Mouse (Mus musculus) R1 (cell line): ENCODE data around the gene Ptpn18.

Source experiments
- DNase-seq: peaks from one replicate; pipeline ENCODE4 v3.0.0-alpha.2; 2018; ENCODE audit warnings: low read depth, low spot score

Ptpn18 gene

GRCm38 (mm10) chr1:34464310-34464817 lies 4.8 kb downstream of the Ptpn18 start:
- no peak for DNase-seq

GRCm38 (mm10) chr1:34465445-34465844 lies 5.9 kb downstream of the Ptpn18 start:
- no peak for DNase-seq

DNA sequence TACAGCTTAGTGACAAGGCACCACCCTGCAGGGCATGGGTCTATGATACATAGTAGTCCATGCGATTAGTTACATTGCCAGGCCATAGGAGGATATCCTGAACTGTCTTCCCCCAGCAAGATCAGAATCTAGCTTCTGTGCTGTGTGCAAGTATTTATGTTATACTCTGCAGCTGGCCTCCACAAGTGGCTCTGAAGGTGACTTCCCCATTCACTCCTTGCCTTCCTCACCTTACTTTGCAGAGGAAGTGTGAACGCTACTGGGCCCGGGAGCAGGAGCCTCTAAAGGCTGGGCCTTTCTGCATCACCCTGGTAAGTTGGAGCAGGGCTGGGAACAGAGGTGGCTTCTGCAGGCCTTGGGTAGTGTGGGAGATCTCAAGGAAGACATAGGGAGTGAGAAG lies 8.5 kb downstream of the Ptpn18 start:
- no peak for DNase-seq

DNA sequence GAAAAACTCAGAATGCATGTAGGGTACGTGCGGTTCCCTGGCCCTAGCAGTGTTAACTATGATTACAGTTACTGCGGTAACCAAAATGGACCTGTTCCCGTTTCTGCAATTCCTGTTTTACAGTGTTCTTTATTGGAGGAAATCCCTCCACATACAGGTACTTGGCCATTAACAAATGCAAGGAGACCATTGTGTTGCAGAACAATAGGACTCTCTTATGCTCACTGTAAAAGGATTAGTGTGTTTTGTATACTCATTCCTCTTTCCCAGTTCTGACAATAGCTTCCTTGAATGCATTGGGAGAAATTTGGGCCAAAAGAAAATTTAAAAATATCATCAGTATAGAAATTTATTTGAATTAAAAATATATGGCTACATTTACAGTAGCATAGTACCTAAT lies 8.9 kb downstream of the Ptpn18 start:
- peak; percentile 92 for DNase-seq

DNA sequence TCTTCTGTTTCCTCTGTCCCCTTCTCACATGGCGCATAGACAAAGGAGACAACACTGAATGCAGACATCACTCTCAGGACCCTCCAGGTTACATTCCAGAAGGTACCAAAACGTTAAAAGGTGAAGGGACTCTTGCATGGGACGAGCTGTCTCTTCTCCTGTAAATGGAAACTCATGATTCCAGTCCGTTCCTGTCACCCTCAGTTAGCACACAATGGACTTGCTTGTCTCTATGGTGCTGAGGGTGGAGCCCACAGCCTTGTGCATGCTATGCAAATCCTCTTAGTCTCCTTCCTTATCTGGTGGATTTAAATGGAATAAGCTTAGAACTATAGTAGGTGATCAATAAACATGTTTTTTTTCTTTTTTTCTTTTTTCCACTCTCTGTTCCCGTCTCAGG lies 10.2 kb downstream of the Ptpn18 start:
- DNase-seq = peak; percentile 86

- DNase-seq = peak; percentile 79
Measured at GRCm38 (mm10) chr1:34472427-34473300, 13.1 kb downstream of the Ptpn18 start.

DNA sequence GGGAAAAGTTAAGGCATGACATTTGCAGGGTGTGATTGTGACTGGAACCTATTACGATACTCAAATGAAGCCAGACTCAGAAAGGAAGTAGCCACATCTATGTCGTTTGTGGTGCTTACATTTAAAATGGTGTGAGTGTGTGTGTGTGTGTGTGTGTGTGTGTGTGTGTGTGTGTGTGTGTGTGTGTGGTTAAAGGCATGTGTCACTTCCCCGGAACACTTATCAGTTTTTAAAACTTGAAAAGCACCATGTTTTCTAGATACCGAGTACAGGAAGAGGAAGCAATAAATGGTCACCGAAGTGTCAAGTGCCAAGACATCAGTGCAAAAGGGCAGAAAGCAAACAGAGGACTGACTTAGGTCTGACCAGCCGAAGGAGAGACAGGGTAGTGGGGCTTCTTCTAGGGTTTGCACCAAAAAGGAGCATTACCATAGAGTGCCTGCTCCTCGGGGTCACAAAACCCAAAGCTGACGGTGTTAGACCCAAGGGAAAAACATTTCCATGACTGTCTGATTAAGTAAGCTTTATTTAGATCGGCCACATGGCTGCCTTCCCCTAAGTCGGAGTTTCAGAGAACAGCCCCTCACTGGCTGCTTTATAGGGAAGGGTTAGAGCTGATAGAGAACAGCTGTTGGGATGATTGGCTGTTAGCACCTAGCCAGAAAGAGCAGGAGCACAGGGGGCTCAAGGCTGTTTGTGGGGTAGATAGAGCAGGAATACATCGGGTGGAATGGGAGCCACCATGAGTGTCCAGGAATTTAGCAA lies 19.5 kb downstream of the Ptpn18 start:
- no peak for DNase-seq

DNA sequence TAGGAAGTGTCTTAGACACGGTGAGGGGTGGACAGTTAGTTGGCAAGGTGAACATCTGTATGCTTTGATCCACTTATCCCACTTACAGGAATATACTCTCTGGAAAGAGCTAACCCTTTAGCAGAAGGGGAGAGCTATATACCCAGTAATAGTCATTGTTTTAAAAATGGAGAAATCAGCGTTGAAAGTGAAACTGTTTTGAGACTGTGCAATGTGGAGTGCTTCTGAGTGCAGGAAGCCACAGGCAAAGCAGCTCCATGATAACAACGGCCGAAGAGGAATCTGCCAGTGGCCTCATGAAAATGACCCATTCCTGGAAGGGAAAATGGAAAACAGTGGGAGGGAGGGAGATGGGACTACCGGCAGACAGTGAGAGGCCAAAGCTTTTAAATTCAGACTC lies 21.2 kb downstream of the Ptpn18 start:
- no peak for DNase-seq

DNA sequence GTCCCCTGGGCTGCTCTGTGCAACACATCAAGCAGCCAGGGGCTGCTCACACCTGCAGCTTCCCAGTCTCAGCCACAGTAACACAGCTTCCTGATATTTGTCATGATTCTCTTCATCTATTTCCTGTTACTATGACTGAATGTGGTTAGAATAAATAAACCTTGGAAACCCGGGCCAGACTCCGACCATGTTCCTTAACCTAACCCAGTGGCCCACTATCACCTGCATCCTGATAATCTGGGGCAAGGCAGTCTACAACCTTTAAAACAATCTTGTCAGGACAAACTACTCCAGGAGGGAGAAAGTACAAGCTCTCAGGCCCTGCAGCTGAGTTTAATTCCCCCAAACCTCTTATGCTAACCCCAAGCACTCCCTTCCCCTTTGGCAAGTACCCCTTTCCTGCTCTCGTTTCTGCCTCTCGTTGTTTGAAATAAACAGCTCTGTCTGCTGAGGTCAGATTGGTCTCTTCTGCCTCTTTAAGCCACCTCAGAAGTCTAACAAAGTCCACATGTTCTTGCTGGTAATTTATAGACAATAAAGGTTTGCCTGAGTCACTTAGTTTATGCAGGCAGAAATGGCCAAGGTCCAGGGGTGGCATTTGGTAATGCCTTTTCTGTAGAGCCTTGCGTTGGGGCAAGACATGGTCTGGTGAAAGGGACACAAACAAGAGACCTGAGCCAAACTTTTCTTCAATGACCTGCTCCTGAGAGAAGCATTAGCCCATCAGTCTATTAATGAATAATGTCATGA lies 22.5 kb downstream of the Ptpn18 start:
- no peak for DNase-seq

DNA sequence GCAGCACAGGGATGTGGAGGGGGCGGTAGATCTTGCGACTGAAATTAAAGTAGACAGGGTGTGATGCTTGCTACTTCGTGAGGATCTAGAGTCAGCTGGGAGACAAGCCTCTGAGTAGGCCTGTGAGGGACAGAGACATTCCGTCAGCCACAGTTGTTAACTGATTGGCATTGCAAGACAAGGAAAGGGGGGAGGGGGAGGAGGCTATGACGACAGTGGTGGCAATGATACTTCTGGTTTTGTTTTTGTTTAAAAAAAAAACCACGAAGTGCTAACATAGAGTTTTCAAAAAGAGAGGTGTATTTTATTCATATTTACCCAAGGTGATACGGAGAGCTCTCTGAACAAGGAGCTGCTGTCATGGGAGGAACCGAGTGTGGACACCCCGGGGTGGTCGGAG lies 24.9 kb downstream of the Ptpn18 start:
- DNase-seq = no peak

- peak; percentile 65 for DNase-seq
Measured at GRCm38 (mm10) chr1:34485461-34486188, 26.1 kb downstream of the Ptpn18 start.

DNA sequence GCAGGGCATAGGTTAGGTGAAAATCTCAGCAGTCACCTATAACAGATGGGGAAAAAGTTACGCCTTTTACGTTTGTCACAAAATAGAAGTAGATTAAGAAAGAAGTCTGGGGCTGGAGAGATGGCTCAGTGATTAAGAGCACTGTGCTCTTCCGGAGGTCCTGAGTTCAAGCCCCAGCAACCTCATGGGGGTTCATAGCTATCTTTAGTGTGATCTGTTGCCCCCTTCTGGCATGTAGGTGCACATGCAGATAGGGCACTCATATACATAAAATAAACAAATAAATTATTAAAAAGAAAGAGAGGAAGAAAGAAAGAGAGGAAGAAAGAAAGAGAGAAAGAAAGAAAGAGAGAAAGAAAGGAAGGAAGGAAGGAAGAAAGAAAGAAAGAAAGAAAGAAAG lies 27.8 kb downstream of the Ptpn18 start:
- peak; percentile 35 for DNase-seq

DNA sequence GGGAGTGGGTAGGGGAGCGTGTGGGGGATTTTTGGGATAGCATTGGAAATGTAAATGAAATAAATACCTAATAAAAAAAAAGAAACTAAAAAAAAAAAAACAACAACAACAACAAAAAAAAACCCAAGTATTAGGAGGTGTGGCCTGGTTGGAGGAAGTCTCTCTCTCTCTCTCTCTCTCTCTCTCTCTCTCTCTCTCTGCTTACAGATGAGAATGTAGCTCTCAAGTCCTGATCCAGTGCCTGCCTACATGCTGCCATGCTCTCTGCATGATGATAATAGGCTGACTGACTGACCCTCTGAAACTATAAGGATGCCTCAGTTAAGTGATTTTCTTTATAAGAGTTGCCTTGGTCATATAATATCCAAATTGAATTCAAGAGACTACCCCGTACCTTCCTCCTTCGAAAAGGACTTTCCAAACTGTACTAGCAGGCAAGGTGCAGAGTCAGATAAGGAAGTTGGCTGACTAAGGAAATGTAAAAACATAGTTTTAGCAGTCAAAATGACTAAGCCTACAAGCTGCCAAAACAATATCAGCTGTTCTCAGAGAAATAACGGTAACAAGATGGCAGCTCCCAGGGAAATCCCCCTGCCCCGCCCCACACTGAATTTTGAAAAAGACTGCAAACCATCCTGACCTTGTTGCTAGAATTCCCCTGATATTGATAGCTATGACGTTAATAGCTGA lies 30.4 kb downstream of the Ptpn18 start:
- DNase-seq = no peak

DNA sequence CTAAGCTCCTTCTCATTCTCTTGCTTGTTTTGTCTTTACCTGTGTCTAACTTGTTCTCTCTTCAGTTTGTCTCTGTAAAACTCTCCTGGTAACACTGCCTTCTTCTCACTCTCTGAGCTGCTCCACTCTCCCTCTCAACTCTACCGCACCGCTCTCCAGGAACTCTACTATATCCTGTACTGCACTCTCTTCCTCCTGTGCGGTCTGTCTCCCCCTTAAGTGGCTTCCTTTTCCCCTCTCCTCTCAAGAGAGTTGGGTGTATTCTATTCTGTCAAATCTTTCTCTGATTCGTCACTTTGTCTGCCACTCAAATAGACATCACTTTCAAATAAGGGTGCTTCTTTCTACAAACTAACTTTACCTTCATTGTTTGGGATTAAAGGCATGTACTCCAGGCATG lies 31.9 kb downstream of the Ptpn18 start:
- no peak for DNase-seq

DNA sequence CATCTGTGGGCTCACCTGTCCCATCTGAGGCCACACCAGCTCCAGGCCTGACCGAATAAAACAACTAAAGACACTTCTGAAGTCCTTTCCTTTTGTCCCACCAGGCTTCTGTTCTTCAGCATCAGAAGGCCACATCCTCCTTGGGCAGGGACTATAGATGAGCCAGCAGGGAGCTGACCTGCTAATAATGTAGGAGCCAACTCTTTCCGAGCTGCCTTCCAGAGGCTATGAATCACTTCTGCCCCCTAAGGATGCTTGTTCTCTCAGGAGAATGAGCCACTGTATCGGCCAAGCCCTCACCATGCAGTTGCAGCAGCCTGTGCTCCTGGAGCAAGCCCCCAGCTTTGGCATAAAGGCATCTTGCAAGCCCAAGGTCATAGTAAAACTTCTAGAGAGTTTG lies 43.4 kb downstream of the Ptpn18 start:
- no peak for DNase-seq

DNA sequence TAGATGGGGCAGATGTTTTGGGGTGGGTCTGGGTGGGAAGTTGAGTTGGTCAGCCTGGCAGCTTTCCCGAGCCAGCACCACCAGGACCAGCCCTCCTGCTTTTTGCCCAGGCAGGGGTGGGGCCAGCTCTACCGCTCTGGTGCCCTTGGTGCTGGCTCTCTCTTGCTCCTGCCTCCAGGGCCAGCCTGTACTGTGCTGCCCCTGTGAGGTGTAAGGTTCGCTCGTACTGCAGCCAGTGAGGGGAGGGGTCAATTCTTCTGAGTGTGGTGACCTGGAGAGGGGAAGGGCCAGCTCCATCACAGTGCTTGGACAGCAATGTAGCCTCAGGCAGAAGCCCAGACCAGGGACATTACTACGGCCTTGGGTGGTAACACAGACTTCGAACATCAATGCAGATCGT lies 45.7 kb downstream of the Ptpn18 start:
- no peak for DNase-seq

- no peak for DNase-seq
Measured at GRCm38 (mm10) chr1:34505970-34506551, 46.5 kb downstream of the Ptpn18 start.

GRCm38 (mm10) chr1:34507986-34508385 lies 48.4 kb downstream of the Ptpn18 start:
- peak; percentile 53 for DNase-seq

DNA sequence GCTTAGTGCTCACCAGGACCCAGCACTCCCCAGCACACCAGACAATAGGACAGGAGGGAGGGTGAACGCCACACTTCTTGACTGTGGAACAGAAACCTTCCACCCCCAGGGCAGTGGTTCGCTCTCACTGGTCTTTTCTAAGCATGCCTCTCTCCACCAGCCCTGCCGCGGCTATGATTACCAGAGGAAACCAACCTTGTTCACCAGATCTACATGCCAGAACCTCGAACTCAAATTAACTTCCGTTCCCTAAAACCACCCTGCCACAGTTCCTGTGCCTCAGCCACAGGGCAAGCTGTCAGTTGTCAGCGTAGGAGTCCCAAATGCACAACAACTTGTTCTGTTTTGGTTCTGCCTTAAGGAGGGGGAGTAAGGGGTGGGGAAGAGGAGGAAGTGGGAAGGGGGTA lies 51.0 kb downstream of the Ptpn18 start:
- DNase-seq = no peak

DNA sequence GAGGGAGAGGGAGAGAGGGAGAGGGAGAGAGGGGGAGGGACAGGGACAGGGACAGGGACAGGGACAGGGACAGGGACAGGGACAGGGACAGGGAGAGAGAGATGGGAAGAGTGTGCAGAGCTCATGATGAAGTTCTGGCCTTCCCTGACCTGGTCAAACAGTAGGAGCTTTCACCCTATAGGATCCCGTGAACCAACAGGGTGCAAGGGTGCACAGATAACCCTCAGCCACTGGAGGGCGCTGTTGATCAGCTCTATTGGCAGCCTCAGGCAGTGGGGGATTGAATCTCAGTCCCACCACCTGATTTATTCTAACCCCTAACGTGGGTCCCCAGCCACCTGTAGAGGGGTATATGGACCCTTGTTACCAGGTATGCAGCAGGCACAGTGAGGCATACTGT lies 51.5 kb downstream of the Ptpn18 start:
- peak; percentile 75 for DNase-seq
